Comparison of ENCODE assay signal across 21 mouse cellular contexts in the genomic region with DNA sequence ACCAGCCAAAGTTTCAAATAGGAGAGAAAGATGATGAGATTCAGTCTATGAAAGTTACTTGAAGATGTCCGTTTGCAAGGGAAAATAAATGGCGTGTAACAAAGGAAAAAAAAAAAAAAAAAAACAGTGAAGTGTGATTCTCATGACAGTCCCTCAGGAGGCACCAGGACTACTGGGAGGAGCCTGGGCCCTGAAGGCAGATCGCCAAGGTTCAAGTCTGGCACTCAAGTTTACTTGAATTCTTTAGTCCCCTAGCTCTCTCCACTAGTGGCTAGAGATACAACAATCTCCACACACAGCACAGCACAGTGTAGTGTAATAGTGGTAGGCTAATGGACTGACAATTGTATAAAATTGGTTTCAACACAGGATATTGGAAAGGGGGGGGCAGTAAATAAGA. TPM values are rescaled to one million over a fixed set of nuclear protein-coding genes. Genes with fewer than 3 reads are reported as not detected.
DNase-seq lines count a peak whose midpoint lies in the region; TF ChIP-seq lines count a peak whose summit lies in the region.
"Had no signal": no experiment of that assay in that cellular context is flagged by ENCODE, and none has a peak within 500 bp of the region (broad histone marks: within the 10 kb centered on the region; RNA-seq: fewer than 3 reads in every experiment).

No protein-coding gene starts in this region.

- no peak overlapping the region for H3K27ac ChIP-seq in kidney, adult 2 months (ENCODE audit: insufficient read depth, low read depth, low read length)
- H3K27ac ChIP-seq: embryonic facial prominence, embryonic 12.5 days; hindbrain, embryonic 14.5 days; limb, embryonic 10.5 days; limb, embryonic 15.5 days; liver, embryonic 13.5 days; lung, embryonic 15.5 days; stomach, embryonic 15.5 days had no signal

- peak; percentile 76 for DNase-seq in kidney, adult 2 months
- no peak for DNase-seq in kidney, postnatal 10 days
- DNase-seq in lung, adult 18-20 months: peak; percentile 44 to 56
- no peak for DNase-seq in lung, adult 2 months
- peak; percentile 52 for DNase-seq in lung, postnatal 14 days
- DNase-seq in urinary bladder, adult 18-20 months (ENCODE audit: low spot score in 2 of 2): no peak
- no peak for DNase-seq in heart, adult 9 months (ENCODE audit: low spot score in 2 of 2)
- DNase-seq: cerebellum, adult 11 months; cerebellum, adult 9-10 months; cerebellum, postnatal 36 days; gastrocnemius, postnatal 36 days; heart, adult 18-20 months; liver, embryonic 13.5 days; right cerebral cortex, postnatal 25 days had no signal

- H3K4me1 ChIP-seq in kidney, adult 2 months (ENCODE audit: control insufficient read depth, insufficient read depth, low read length): no peaks in the 10 kb centered on the region; the same call in 1 of the 2 replicates
- no peaks in the 10 kb centered on the region for H3K4me1 ChIP-seq in lung, adult 2 months (ENCODE audit: control insufficient read depth, insufficient read depth, low read length)
- H3K4me1 ChIP-seq: embryonic facial prominence, embryonic 12.5 days; limb, embryonic 10.5 days; limb, embryonic 15.5 days had no signal

- H3K27me3 ChIP-seq in kidney, adult 2 months (replicated peaks; ENCODE audit: control insufficient read depth, insufficient read depth, low read length): no peaks in the 10 kb centered on the region
- H3K27me3 ChIP-seq: embryonic facial prominence, embryonic 12.5 days; heart, embryonic 12.5 days; limb, embryonic 15.5 days; liver, embryonic 13.5 days; lung, embryonic 15.5 days; stomach, embryonic 15.5 days had no signal

- 61% methylated on average over 3 of the region's 3 CpGs for WGBS in kidney, adult 2 months
- 42% methylated on average over 3 of the region's 3 CpGs for WGBS in lung, adult 2 months

- no peak for TF ChIP-seq CTCF in kidney, adult 2 months (conservative IDR thresholded peaks at IDR 0.05; ENCODE audit: insufficient read depth, insufficient read length, low read depth, low read length)
- TF ChIP-seq CTCF in lung, adult 2 months (IDR thresholded peaks at IDR 0.05; ENCODE audit: insufficient read depth, low read length): no peak

- H3K4me3 ChIP-seq in kidney, adult 2 months (ENCODE audit: insufficient read depth, low read depth, low read length): no peak overlapping the region
- H3K4me3 ChIP-seq in lung, adult 2 months (replicated peaks; ENCODE audit: extremely low read depth, low read depth, low read length): no peak overlapping the region
- H3K4me3 ChIP-seq: embryonic facial prominence, embryonic 12.5 days; heart, embryonic 12.5 days; limb, embryonic 10.5 days; limb, embryonic 15.5 days; liver, embryonic 13.5 days; lung, embryonic 15.5 days; stomach, embryonic 15.5 days had no signal

- TF ChIP-seq POLR2A in kidney, adult 2 months (IDR thresholded peaks at IDR 0.05; ENCODE audit: low read depth, low read length): no peak
- TF ChIP-seq POLR2A in lung, adult 2 months (IDR thresholded peaks at IDR 0.05; ENCODE audit: borderline replicate concordance, extremely low read depth, low read depth, low read length): no peak

- H3K36me3 ChIP-seq in kidney, adult 2 months (ENCODE audit: control insufficient read depth, insufficient read depth, low read length): no peaks in the 10 kb centered on the region
- H3K36me3 ChIP-seq: liver, embryonic 13.5 days; lung, embryonic 15.5 days; stomach, embryonic 15.5 days had no signal

RNA-seq across cellular contexts. Expression of a gene that starts 34.6 kb away (rescaled TPM):
- polyA plus RNA-seq in kidney, adult 2 months (2012; rRNA removed): 2.8 and 3.8 TPM in 2 replicates
- 0.84 and 1.9 TPM in 2 replicates for polyA plus RNA-seq in lung, adult 2 months (2012; rRNA removed)

RNA-seq across cellular contexts. Expression of a gene that starts 34.9 kb away (rescaled TPM):
- 307 and 414 TPM in 2 replicates for polyA plus RNA-seq in kidney, adult 2 months (2012; rRNA removed)
- 146 and 225 TPM in 2 replicates for polyA plus RNA-seq in lung, adult 2 months (2012; rRNA removed)

RNA-seq across cellular contexts. Expression of a gene that starts 40.9 kb away (rescaled TPM):
- polyA plus RNA-seq in kidney, adult 2 months (2012; rRNA removed): 3.1 and 4.8 TPM in 2 replicates
- 2.6 and 5.0 TPM in 2 replicates for polyA plus RNA-seq in lung, adult 2 months (2012; rRNA removed)

Comparison
In these comparisons a context has a peak if more than half of its experiments do, and no peak if none do; other contexts are left out.
1. DNase-seq: peak in kidney, adult 2 months (single experiment), lung, adult 18-20 months (2 of 2) and lung, postnatal 14 days (single experiment); none in kidney, postnatal 10 days (single experiment), lung, adult 2 months (single experiment), urinary bladder, adult 18-20 months (0 of 2) and heart, adult 9 months (0 of 2).